Mouse (Mus musculus): ENCODE measurements around the gene Trim12a. TPM values are rescaled to one million over a fixed set of nuclear protein-coding genes. Genes with fewer than 3 reads are reported as not detected.
"Not testable (repeated sequence)": the region's sequence is repeated elsewhere in the genome, so short reads cannot be mapped to it uniquely, and the experiment has no call there.

Gene Trim12a
- 10.8 and 11.7 TPM in 2 replicates for polyA plus RNA-seq (2015; fragmentation: Nextera tagmentation; extraction: Ambion mirVana)

- Histone ChIP-seq H3K4me3 (ENCODE audit: low read depth, low read length) (peak within 1 kb of the TSS; percentile 53), H3K9ac (replicated peaks; ENCODE audit: low read depth) (peak within 1 kb of the TSS; percentile 17; the same call in 1 of the 2 replicates), H3K27ac (ENCODE audit: low read length) (peak within 1 kb of the TSS; percentile 61; the same call in 1 of the 2 replicates), H3K4me2 (replicated peaks; ENCODE audit: low read depth, low read length) (peak within 1 kb of the TSS; percentile 46)
- H3K4me1 ChIP-seq (ENCODE audit: insufficient read depth, low read depth, low read length); DNase-seq (ENCODE audit: low spot score); H3K27me3 ChIP-seq (replicated peaks; ENCODE audit: insufficient read depth, low read length); H3K9me3 ChIP-seq (ENCODE audit: low read length); H3K36me3 ChIP-seq (ENCODE audit: insufficient read depth, low read length): not testable (repeated sequence)
- 22% methylated on average over 4 of the region's 4 CpGs for WGBS
- ATAC-seq, result peak; percentile 99
Measured at GRCm38 (mm10) chr7:104315369-104316080, at the start of gene Trim12a. Gene Trim12a, minus strand, starts transcription at chr7:104315466.

GRCm38 (mm10) chr7:104353600-104353967 lies 38.3 kb upstream of the Trim12a start:
- ATAC-seq, result peak; percentile 13
- H3K9ac ChIP-seq (replicated peaks; ENCODE audit: low read depth), result no peak overlapping the region
- H3K4me3 ChIP-seq (ENCODE audit: low read depth, low read length), result 0 out of 2 replicates have a peak overlapping the region, but pooled peaks have one; percentile 5
- H3K4me2 ChIP-seq (replicated peaks; ENCODE audit: low read depth, low read length), result peak overlapping the region; percentile 58; the same call in 1 of the 2 replicates
- 55% methylated on average over 2 of the region's 2 CpGs for WGBS
- no peaks in the 10 kb centered on the region for H3K27me3 ChIP-seq (replicated peaks; ENCODE audit: insufficient read depth, low read length)
- no peaks in the 10 kb centered on the region for H3K9me3 ChIP-seq (ENCODE audit: low read length)
- TF ChIP-seq CTCF (IDR thresholded peaks at IDR 0.05), result no peak
- no peaks in the 10 kb centered on the region for H3K36me3 ChIP-seq (ENCODE audit: insufficient read depth, low read length)
- H3K27ac ChIP-seq (ENCODE audit: low read length), result no peak overlapping the region; the same call in 1 of the 2 replicates
- DNase-seq (ENCODE audit: low spot score), result peak; percentile 5
- peaks cover 2% of the 10 kb centered on the region; the same call in 1 of the 2 replicates for H3K4me1 ChIP-seq (ENCODE audit: insufficient read depth, low read depth, low read length)

- peak; percentile 97 for DNase-seq (ENCODE audit: low spot score)
- H3K9ac ChIP-seq (replicated peaks; ENCODE audit: low read depth), result peak within 1 kb of the TSS; percentile 48
Measured at GRCm38 (mm10) chr7:104352717-104353599, 37.7 kb upstream of the Trim12a start, which contains the start of gene Trim12c. Gene Trim12c, minus strand, starts transcription at chr7:104353362.

DNA sequence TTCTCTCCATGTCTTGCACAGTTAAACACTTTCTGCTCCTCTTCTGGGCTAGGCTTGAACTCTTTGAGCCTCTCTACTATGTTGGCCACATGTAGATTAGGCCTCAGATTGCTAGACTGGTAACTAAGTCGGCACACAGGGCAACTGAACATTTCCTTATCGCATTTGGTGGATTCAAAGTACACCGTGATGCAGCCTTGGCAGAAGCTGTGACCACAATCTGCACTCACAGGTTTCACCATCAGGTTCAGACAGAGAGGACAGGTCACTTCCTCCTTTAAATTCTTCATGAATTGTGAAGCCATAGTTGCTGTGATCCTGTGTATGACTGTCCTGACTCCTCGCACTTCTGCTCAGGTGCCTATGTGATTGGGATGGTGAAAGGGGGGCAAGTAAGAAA lies 32.8 kb upstream of the Trim12a start:
- not testable (repeated sequence) for H3K36me3 ChIP-seq (ENCODE audit: insufficient read depth, low read length); H3K9ac ChIP-seq (replicated peaks; ENCODE audit: low read depth); H3K4me3 ChIP-seq (ENCODE audit: low read depth, low read length); ATAC-seq; H3K4me2 ChIP-seq (replicated peaks; ENCODE audit: low read depth, low read length); H3K27ac ChIP-seq (ENCODE audit: low read length); H3K27me3 ChIP-seq (replicated peaks; ENCODE audit: insufficient read depth, low read length); H3K9me3 ChIP-seq (ENCODE audit: low read length); H3K4me1 ChIP-seq (ENCODE audit: insufficient read depth, low read depth, low read length); DNase-seq (ENCODE audit: low spot score)
- WGBS, result 79% methylated on average over 4 of the region's 4 CpGs

More at GRCm38 (mm10) chr7:104352717-104353599, 37.7 kb upstream of the Trim12a start, which contains the start of gene Trim12c:
- H3K4me3 ChIP-seq (ENCODE audit: low read depth, low read length), result peak within 1 kb of the TSS; percentile 55
- TF ChIP-seq CTCF (IDR thresholded peaks at IDR 0.05) (no peak), EP300 (IDR thresholded peaks at IDR 0.05) (peak; percentile 70)
- peaks cover 2% of the 10 kb centered on the region; the same call in 1 of the 2 replicates for H3K4me1 ChIP-seq (ENCODE audit: insufficient read depth, low read depth, low read length)
- ATAC-seq, result peak; percentile 100
- H3K27ac ChIP-seq (ENCODE audit: low read length), result peak within 1 kb of the TSS; percentile 76; the same call in 1 of the 2 replicates
- H3K4me2 ChIP-seq (replicated peaks; ENCODE audit: low read depth, low read length), result peak within 1 kb of the TSS; percentile 58
- no peaks in the 10 kb centered on the region for H3K27me3 ChIP-seq (replicated peaks; ENCODE audit: insufficient read depth, low read length)
- no peaks in the 10 kb centered on the region for H3K9me3 ChIP-seq (ENCODE audit: low read length)
- 2% methylated on average over 14 of the region's 14 CpGs for WGBS
- H3K36me3 ChIP-seq (ENCODE audit: insufficient read depth, low read length), result no peaks in the 10 kb centered on the region

DNA sequence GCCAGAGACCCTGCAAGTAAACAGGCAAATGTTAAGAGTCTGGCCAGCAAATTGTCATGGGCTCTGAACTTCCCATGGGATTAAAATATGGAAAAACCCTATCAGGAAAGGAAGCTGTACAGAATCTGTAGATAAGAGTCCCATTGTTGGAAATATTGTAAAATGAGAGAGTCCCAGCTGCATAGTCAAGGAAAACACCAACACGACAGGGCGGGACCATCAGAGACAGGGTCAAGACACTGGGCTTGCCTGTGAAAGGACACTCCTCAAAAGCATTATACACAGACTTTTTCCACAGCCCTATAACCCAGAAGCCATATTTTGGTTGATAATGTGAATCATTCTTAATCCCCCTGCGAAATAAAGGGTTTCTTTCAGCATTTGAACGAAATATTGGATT lies 25.5 kb upstream of the Trim12a start:
- not testable (repeated sequence) for DNase-seq (ENCODE audit: low spot score); ATAC-seq; H3K4me1 ChIP-seq (ENCODE audit: insufficient read depth, low read depth, low read length); H3K9ac ChIP-seq (replicated peaks; ENCODE audit: low read depth); H3K9me3 ChIP-seq (ENCODE audit: low read length); H3K4me2 ChIP-seq (replicated peaks; ENCODE audit: low read depth, low read length); H3K27ac ChIP-seq (ENCODE audit: low read length); H3K36me3 ChIP-seq (ENCODE audit: insufficient read depth, low read length); H3K4me3 ChIP-seq (ENCODE audit: low read depth, low read length); H3K27me3 ChIP-seq (replicated peaks; ENCODE audit: insufficient read depth, low read length)
- 79% methylated on average over 2 of the region's 4 CpGs for WGBS

GRCm38 (mm10) chr7:104335547-104335946 lies 20.3 kb upstream of the Trim12a start:
- not testable (repeated sequence) for H3K27me3 ChIP-seq (replicated peaks; ENCODE audit: insufficient read depth, low read length); H3K9me3 ChIP-seq (ENCODE audit: low read length); H3K9ac ChIP-seq (replicated peaks; ENCODE audit: low read depth); DNase-seq (ENCODE audit: low spot score); H3K4me2 ChIP-seq (replicated peaks; ENCODE audit: low read depth, low read length); H3K36me3 ChIP-seq (ENCODE audit: insufficient read depth, low read length); ATAC-seq; H3K4me3 ChIP-seq (ENCODE audit: low read depth, low read length); H3K27ac ChIP-seq (ENCODE audit: low read length); H3K4me1 ChIP-seq (ENCODE audit: insufficient read depth, low read depth, low read length)
- 69% methylated on average over 3 of the region's 3 CpGs for WGBS

DNA sequence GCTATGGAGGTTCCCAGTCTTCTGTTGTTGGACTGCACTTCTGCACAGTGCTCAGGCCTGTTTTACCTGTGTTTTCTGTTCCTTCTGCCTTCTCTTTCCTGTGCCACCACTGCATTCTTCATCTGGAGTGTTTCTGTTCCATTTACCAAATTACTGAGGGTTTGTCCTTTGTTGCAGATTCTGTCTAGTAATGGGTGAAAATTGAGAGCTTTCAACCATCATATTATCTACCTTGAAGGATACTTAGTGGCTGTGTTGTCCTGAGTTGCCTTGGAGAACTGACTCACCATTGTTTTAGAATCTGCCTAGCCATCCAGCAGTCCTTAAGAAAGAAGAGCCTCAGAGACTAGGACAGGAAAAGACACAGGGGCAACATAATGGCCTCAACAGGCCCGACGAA lies 13.9 kb upstream of the Trim12a start, which contains the start of gene Trim34b:
Trim34b (plus strand) TSS at position 301 of the 400 bp plus-strand sequence.
- H3K9ac ChIP-seq (replicated peaks; ENCODE audit: low read depth); H3K4me2 ChIP-seq (replicated peaks; ENCODE audit: low read depth, low read length); H3K27me3 ChIP-seq (replicated peaks; ENCODE audit: insufficient read depth, low read length); DNase-seq (ENCODE audit: low spot score); H3K4me1 ChIP-seq (ENCODE audit: insufficient read depth, low read depth, low read length); ATAC-seq; H3K36me3 ChIP-seq (ENCODE audit: insufficient read depth, low read length); H3K9me3 ChIP-seq (ENCODE audit: low read length); H3K4me3 ChIP-seq (ENCODE audit: low read depth, low read length); H3K27ac ChIP-seq (ENCODE audit: low read length): not testable (repeated sequence)
- WGBS, result 86% methylated on average over 2 of the region's 2 CpGs
